Mouse (Mus musculus) testis, adult 2 months (tissue): ENCODE measurements around the gene Zfp668. TPM values are rescaled to one million over a fixed set of nuclear protein-coding genes. Genes with fewer than 3 reads are reported as not detected.
"Not testable (repeated sequence)": the region's sequence is repeated elsewhere in the genome, so short reads cannot be mapped to it uniquely, and the experiment has no call there.

Experiments used
- H3K27ac ChIP-seq: fragments of 200-500 bp; 2 replicates; pipeline ENCODE4 v1.5.1; 2012; ENCODE audit warnings: low read depth, low read length; ENCODE audit not compliant: control insufficient read depth, insufficient read depth
- H3K27me3 ChIP-seq: fragments of 200-500 bp; 2 replicates; pipeline ENCODE4 v1.6.1; 2012; ENCODE audit warnings: mild to moderate bottlenecking, low read length, moderate library complexity; ENCODE audit not compliant: control insufficient read depth, insufficient read depth
- H3K36me3 ChIP-seq: fragments of 200-500 bp; 2 replicates; pipeline ENCODE4 v1.6.1; 2012; ENCODE audit warnings: mild to moderate bottlenecking, low read length; ENCODE audit not compliant: control insufficient read depth, insufficient read depth
- H3K4me1 ChIP-seq: fragments of 200-500 bp; 2 replicates; pipeline ENCODE4 v1.6.1; 2012; ENCODE audit warnings: low read length; ENCODE audit not compliant: control insufficient read depth, insufficient read depth
- H3K4me3 ChIP-seq: fragments of 200-500 bp; 2 replicates; pipeline ENCODE4 v1.5.1; 2012; ENCODE audit warnings: low read depth, mild to moderate bottlenecking, low read length, moderate library complexity, mixed read lengths; ENCODE audit not compliant: control insufficient read depth
- CTCF ChIP-seq: fragments of 200-500 bp; IDR thresholded peaks from 2 replicates; pipeline ENCODE4 v1.5.1; 2012; ENCODE audit warnings: low read depth, mild to moderate bottlenecking, inconsistent platforms, low read length, moderate library complexity; ENCODE audit not compliant: control insufficient read depth, insufficient read depth, insufficient replicate concordance
- POLR2A ChIP-seq: fragments of 200-500 bp; IDR thresholded peaks from 2 replicates; pipeline ENCODE4 v1.6.1; 2012; ENCODE audit warnings: low read depth, mild to moderate bottlenecking, inconsistent platforms, low read length, moderate library complexity; ENCODE audit not compliant: control insufficient read depth
- polyA plus RNA-seq: library from polyadenylated mRNA; depleted of rRNA; stranded (reverse); fragments of >200 nt; gene quantifications from 2 replicates; pipeline ENCODE4 v1.2.3, GENCODE M21; 2012

Zfp668 gene
- polyA plus RNA-seq, 1 experiment, result 3.2 TPM

DNA sequence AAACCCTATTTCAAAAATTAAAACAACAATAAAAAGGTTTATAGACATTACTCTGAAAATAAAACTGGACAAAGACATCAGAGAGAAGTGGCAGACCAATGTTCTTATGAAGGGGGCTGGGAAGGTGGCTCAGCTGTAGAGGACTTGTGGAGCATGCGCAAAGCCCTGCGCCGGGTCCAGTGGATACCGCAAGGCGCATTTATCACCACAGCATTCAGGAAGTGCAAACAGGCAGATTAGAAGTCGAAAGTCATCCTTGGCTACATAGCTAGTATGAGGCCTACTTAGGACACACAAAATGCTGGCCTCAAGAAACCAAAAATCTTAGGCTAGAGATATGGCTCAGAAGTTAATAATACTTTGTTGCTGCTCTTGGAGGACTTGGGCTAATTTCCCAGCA lies 18.4 kb downstream of the Zfp668 start:
- Histone ChIP-seq H3K27me3 (no peaks in the 10 kb centered on the region), H3K4me1 (no peaks in the 10 kb centered on the region), H3K4me3 (no peak overlapping the region), H3K27ac (no peak overlapping the region), H3K36me3 (no peaks in the 10 kb centered on the region)
- TF ChIP-seq CTCF, result no peak
- TF ChIP-seq POLR2A, result no peak

DNA sequence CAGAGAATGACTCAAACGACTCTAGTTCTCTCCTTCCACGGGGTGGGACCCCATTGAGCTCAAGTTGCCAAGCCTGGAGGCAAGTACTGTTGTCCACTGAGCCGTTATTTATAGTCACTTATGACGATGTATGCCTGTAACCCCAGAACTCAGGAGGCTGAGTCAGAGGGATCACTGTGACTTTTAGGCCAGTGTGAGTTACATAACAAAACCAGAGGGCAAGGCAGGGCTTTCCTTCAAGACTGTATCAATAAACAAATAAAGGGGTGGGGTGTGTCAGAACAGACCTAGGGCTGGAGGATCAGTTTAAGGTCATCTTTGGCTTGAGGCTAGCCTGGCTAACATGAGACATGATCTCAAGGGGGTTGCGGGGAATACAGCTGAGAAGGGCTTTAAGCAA lies 25.7 kb downstream of the Zfp668 start:
- Histone ChIP-seq H3K27me3 (no peaks in the 10 kb centered on the region), H3K27ac (no peak overlapping the region), H3K36me3 (no peaks in the 10 kb centered on the region), H3K4me1 (no peaks in the 10 kb centered on the region), H3K4me3 (no peak overlapping the region)
- TF ChIP-seq CTCF (no peak), POLR2A (no peak)

DNA sequence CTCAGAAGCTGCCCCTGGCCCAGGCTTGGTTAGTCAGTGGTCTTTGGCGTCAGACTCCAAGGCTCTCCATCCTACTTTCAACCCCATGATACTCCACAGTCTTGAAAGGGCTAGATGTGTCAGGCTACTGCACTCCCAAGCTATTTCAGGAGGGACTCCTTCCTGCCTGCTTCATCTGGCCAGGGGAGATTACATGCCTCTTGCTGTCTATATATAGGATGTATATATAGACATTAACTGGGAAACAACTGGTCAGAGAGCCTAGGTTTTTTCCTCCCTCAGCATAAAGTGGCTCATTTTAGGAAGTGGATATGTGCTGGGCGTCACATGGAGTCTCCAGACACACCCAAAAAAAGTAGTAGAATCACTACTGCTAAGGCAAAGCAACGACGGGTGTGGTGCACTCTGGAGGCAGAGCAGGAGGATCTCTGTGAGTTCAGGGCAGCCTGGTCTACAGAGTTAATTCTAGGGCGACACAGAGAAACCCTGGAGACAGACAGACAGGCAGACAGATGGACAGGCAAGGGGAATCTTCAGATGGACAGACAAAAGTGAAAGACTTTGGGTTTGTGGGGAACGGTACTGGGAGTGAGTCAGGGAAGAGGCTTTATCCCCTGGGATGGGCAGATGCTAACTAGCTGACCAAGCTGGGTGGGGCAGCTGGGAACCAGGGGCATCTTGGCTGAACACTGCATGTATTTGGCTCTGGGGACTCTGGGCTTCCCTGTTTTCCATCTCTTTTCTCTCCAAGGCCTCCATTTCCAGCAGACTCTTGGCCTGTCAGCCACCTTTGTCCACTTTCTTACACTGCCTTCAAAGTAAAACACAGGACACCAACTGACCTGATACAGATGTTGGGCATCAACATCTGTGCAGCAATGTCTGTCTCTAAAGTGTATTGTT lies 26.4 kb downstream of the Zfp668 start:
- Histone ChIP-seq H3K27me3 (no peaks in the 10 kb centered on the region), H3K27ac (no peak overlapping the region), H3K36me3 (no peaks in the 10 kb centered on the region), H3K4me1 (no peaks in the 10 kb centered on the region), H3K4me3 (no peak overlapping the region)
- no peak for TF ChIP-seq POLR2A
- TF ChIP-seq CTCF, result no peak

DNA sequence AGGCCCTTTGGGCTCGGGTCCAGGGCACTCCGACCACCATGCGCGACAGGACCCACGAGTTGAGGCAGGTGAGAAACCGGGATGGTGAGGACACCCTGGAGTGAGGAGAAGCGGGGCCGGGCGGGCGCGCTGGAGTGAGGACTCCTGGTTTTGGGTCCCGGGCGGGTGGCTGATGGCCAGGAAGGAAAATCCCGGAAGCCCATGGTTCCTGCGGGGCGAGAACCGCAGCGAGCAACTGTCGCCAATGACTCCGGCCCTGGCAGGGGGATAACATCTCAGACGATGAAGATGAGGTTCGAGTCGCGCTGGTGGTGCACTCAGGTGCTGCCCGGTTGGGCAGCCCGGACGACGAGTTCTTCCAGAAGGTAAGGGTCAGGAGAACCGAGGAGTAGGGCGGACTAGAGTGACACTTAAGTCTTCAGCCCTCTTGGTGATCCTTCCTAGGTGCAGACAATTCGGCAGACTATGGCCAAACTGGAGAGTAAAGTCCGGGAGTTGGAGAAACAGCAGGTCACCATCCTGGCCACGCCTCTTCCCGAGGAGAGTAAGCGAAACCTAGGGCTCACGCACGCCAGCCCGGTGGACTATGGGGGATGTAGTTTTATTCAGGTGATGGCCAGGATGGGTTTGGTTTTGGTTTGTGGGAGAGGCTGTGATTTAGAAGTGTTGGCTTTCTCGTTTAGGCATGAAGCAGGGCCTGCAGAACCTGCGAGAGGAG lies 34.5 kb downstream of the Zfp668 start:
- Histone ChIP-seq H3K27ac (peak overlapping the region; percentile 86), H3K4me1 (peaks cover 13% of the 10 kb centered on the region), H3K27me3 (no peaks in the 10 kb centered on the region), H3K4me3 (peak overlapping the region; percentile 93), H3K36me3 (no peaks in the 10 kb centered on the region)
- TF ChIP-seq POLR2A (peak; percentile 44), CTCF (no peak)

DNA sequence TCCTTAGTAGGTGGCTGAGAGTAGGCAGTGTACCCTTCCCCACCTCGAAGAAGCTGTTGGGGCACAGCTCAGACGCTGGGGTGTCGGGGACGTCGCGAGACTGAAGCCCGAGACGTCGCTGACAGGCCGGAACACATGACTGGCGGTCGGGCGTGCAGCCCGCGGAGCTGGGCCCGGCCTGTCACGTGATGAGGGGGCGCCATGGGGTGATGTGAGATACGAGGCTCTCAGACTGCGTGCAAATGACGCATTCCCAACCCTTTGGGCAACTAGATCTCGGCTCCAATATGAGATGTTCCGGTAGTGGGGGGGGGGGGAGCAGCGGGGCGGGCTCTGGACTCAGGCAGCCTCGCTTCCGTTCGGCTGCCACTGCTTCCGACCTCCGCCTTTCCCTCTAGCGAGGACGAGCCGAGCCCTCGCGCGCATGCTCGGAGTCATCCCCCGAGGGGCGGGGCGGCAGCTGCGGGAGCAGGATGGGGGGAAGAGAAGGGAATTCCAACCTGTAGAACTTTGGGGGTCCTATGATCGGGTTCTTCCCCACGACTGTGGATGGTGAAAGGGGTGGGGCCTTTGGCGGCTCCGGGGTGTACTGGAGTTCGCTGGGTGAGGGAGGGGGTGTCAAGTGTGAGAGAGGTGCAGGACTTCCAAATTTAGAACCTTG lies 35.2 kb downstream of the Zfp668 start:
- Histone ChIP-seq H3K4me1 (peaks cover 13% of the 10 kb centered on the region), H3K27ac (peak overlapping the region; percentile 86), H3K36me3 (no peaks in the 10 kb centered on the region), H3K27me3 (no peaks in the 10 kb centered on the region), H3K4me3 (peak overlapping the region; percentile 93)
- no peak; the same call in 1 of the 2 replicates for TF ChIP-seq POLR2A
- no peak for TF ChIP-seq CTCF

DNA sequence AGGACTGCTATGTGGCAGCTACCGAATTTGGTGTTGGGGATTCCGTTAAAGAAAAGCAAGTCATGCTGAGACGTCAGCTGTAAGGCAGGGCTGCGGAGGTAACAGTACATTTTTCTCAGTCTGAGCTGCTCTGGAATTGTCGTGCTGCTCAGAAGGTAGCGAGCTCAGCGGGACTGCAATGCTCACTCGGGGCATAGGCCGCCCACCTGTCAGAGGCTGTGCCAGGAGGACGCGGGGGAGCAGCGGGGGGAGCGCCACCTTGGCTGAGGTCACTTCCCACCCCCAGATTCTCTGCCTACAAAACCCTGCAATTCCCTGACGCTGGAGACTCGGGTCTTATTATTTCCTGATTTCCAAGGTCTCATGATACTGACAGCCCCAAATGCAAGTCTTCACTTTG lies 35.7 kb downstream of the Zfp668 start:
- TF ChIP-seq CTCF (no peak), POLR2A (no peak)
- Histone ChIP-seq H3K27ac (peak overlapping the region; percentile 85), H3K4me3 (peak overlapping the region; percentile 93), H3K4me1 (peaks cover 13% of the 10 kb centered on the region), H3K27me3 (no peaks in the 10 kb centered on the region), H3K36me3 (no peaks in the 10 kb centered on the region)

DNA sequence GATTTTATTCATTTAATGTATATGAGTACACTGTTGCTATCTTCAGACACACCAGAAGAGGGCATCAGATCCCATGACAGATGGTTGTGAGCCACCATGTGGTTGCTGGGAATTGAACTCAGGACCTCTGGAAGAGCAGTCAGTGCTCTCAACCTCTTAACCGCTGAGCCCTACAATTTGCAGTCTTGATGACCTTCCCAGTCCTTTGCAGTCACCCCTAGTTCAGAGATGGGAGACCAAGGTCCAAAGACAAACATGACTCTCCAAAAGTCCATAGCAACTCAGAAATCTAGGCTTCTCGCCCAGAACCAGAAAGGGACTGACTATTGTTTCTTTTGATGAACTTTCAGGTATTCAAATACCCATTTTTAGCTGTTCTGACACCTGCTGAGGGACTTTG lies 36.6 kb downstream of the Zfp668 start:
- peaks cover 13% of the 10 kb centered on the region for H3K4me1 ChIP-seq
- H3K4me3 ChIP-seq, H3K27me3 ChIP-seq, H3K27ac ChIP-seq, H3K36me3 ChIP-seq: not testable (repeated sequence)

DNA sequence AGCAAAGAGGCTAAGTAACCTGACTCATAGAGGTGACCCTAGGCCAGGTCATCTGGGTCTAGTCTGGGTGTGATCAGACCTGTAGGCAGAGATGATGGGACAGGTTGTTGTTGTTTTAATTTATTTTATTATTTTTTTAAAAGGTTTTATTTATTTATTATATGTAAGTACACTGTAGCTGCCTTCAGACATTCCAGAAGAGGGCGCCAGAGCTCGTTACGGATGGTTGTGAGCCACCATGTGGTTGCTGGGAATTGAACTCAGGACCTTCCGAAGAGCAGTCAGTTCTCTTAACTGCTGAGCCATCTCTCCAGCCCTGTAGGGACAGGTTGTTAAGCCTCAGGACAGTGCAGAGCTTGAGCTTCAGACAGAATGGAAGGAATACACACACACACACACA lies 38.8 kb downstream of the Zfp668 start:
- H3K4me1 ChIP-seq, result peaks cover 13% of the 10 kb centered on the region

More for the DNA sequence above, 38.8 kb downstream of the Zfp668 start:
- H3K27ac ChIP-seq, H3K4me3 ChIP-seq, H3K27me3 ChIP-seq, H3K36me3 ChIP-seq: not testable (repeated sequence)
